Mouse (Mus musculus): ENCODE data around the gene Gm10591. TPM values are rescaled to one million over a fixed set of nuclear protein-coding genes. Genes with fewer than 3 reads are reported as not detected.
"Not testable (repeated sequence)": the region's sequence is repeated elsewhere in the genome, so short reads cannot be mapped to it uniquely, and the experiment has no call there.

Gm10591 gene
- polyA plus RNA-seq (2016; fragmentation: Nextera tagmentation; extraction: Ambion mirVana) = not detected in 2 replicates

GRCm38 (mm10) chr4:42611895-42612294, at the start of gene Gm10591:
Gene Gm10591, plus strand, starts transcription at chr4:42612195.
- H3K27me3 ChIP-seq (ENCODE audit: insufficient read depth, poor library complexity, severe bottlenecking); H3K36me3 ChIP-seq; DNase-seq (ENCODE audit: low spot score); H3K4me1 ChIP-seq; H3K4me3 ChIP-seq; H3K9me3 ChIP-seq; H3K27ac ChIP-seq: not testable (repeated sequence)
- no CpG with 5 or more reads among the region's 5 CpGs for WGBS

GRCm38 (mm10) chr4:42629419-42629818, 17.4 kb downstream of the Gm10591 start, which contains the start of gene Gm2564:
Gene Gm2564, plus strand, starts transcription at chr4:42629719.
- H3K4me3 ChIP-seq; DNase-seq (ENCODE audit: low spot score); H3K27ac ChIP-seq; H3K9me3 ChIP-seq; H3K4me1 ChIP-seq; H3K27me3 ChIP-seq (ENCODE audit: insufficient read depth, poor library complexity, severe bottlenecking); H3K36me3 ChIP-seq: not testable (repeated sequence)
- no CpG with 5 or more reads among the region's 8 CpGs for WGBS

GRCm38 (mm10) chr4:42654951-42655350, 43.0 kb downstream of the Gm10591 start, which contains the start of gene Ccl27b:
Gene Ccl27b, plus strand, starts transcription at chr4:42655251.
- H3K27ac ChIP-seq; H3K9me3 ChIP-seq; H3K4me3 ChIP-seq; H3K4me1 ChIP-seq; DNase-seq (ENCODE audit: low spot score); H3K27me3 ChIP-seq (ENCODE audit: insufficient read depth, poor library complexity, severe bottlenecking); H3K36me3 ChIP-seq: not testable (repeated sequence)
- no CpG with 5 or more reads among the region's 9 CpGs for WGBS

GRCm38 (mm10) chr4:42661793-42662192, 49.8 kb downstream of the Gm10591 start, which contains the start of gene Il11ra2:
Gene Il11ra2, minus strand, starts transcription at chr4:42661893.
- not testable (repeated sequence) for H3K9me3 ChIP-seq; DNase-seq (ENCODE audit: low spot score); H3K36me3 ChIP-seq; H3K4me1 ChIP-seq; H3K4me3 ChIP-seq; H3K27me3 ChIP-seq (ENCODE audit: insufficient read depth, poor library complexity, severe bottlenecking); H3K27ac ChIP-seq
- WGBS = no CpG with 5 or more reads among the region's 3 CpGs

Other genes starting within 250 kb of the Gm10591 start
- not detected in 2 replicates for gene Gm21586, start 172.8 kb upstream of the Gm10591 start, polyA plus RNA-seq (2016; fragmentation: Nextera tagmentation; extraction: Ambion mirVana)
- not detected in 2 replicates for gene Gm2163, start 145.4 kb upstream of the Gm10591 start, polyA plus RNA-seq (2016; fragmentation: Nextera tagmentation; extraction: Ambion mirVana)
- not detected in 2 replicates for gene Fam205a2, start 84.0 kb upstream of the Gm10591 start, polyA plus RNA-seq (2016; fragmentation: Nextera tagmentation; extraction: Ambion mirVana)
- gene Gm2564, start 17.5 kb downstream of the Gm10591 start, polyA plus RNA-seq (2016; fragmentation: Nextera tagmentation; extraction: Ambion mirVana) = not detected in 2 replicates
- not detected in 2 replicates for gene Ccl27b, start 43.1 kb downstream of the Gm10591 start, polyA plus RNA-seq (2016; fragmentation: Nextera tagmentation; extraction: Ambion mirVana)
- not detected in 2 replicates for gene Il11ra2, start 49.7 kb downstream of the Gm10591 start, polyA plus RNA-seq (2016; fragmentation: Nextera tagmentation; extraction: Ambion mirVana)
- not detected in 2 replicates for gene 4930578G10Rik, start 123.3 kb downstream of the Gm10591 start, polyA plus RNA-seq (2016; fragmentation: Nextera tagmentation; extraction: Ambion mirVana)
- 0.21 TPM in 1 of 2 replicates, not detected in the other for gene Ccl19, start 144.4 kb downstream of the Gm10591 start, polyA plus RNA-seq (2016; fragmentation: Nextera tagmentation; extraction: Ambion mirVana)
- not detected in 2 replicates for gene Ccl21a, start 161.8 kb downstream of the Gm10591 start, polyA plus RNA-seq (2016; fragmentation: Nextera tagmentation; extraction: Ambion mirVana)
- 0.04 TPM in 2 replicates for gene Fam205a1, start 241.7 kb downstream of the Gm10591 start, polyA plus RNA-seq (2016; fragmentation: Nextera tagmentation; extraction: Ambion mirVana)
- 0.09 and 0.19 TPM in 2 replicates for gene Gm12394, start 244.6 kb downstream of the Gm10591 start, polyA plus RNA-seq (2016; fragmentation: Nextera tagmentation; extraction: Ambion mirVana)

Data from heart, embryonic 10.5 days (tissue).